Mouse (Mus musculus): ENCODE data around the gene Ofcc1. TPM values are rescaled to one million over a fixed set of nuclear protein-coding genes. Genes with fewer than 3 reads are reported as not detected.

Gene Ofcc1
- polyA plus RNA-seq, 1 experiment, result not detected

DNA sequence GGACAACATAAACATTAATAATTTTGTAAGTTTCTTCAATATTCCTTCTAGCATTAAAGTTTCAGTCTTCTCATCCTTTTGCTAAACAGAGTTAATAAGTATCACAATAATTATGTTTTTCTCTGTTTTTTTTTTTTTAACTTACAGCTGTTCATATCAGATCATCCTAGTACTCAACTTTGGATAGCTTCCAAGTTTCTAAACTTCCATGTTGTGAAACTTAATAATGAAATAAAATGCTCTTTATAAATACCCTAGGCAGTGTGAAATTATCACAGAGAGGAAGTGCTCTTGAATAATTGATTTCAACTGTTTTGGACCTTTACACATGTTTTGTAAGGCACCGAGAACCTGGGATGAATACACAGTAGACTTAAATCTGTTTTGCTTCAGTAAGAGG, 291.2 kb downstream of the Ofcc1 start:
- H3K27ac ChIP-seq (ENCODE audit: insufficient read depth, low read length), result no peak overlapping the region
- H3K4me1 ChIP-seq (ENCODE audit: control insufficient read depth, insufficient read depth, low read length), result no peaks in the 10 kb centered on the region
- H3K4me3 ChIP-seq (ENCODE audit: low read depth, low read length), result no peak overlapping the region
- no peaks in the 10 kb centered on the region for H3K36me3 ChIP-seq (ENCODE audit: control insufficient read depth, insufficient read depth, low read length, poor library complexity, severe bottlenecking)
- H3K9me3 ChIP-seq (replicated peaks; ENCODE audit: control insufficient read depth, insufficient read depth, low read length, poor library complexity, severe bottlenecking), result no peaks in the 10 kb centered on the region
- no peak overlapping the region for H3K9ac ChIP-seq (ENCODE audit: low read depth, poor library complexity, severe bottlenecking)
- no peaks in the 10 kb centered on the region for H3K27me3 ChIP-seq (ENCODE audit: control insufficient read depth, insufficient read depth, low read length, poor library complexity, severe bottlenecking)
- no peak for TF ChIP-seq CTCF (IDR thresholded peaks at IDR 0.05; ENCODE audit: low read depth, low read length)
- no peak for TF ChIP-seq EP300 (IDR thresholded peaks at IDR 0.05; ENCODE audit: insufficient read depth, low read depth, low read length)
- TF ChIP-seq POLR2A (IDR thresholded peaks at IDR 0.05; ENCODE audit: insufficient read depth, low read length), result no peak

DNA sequence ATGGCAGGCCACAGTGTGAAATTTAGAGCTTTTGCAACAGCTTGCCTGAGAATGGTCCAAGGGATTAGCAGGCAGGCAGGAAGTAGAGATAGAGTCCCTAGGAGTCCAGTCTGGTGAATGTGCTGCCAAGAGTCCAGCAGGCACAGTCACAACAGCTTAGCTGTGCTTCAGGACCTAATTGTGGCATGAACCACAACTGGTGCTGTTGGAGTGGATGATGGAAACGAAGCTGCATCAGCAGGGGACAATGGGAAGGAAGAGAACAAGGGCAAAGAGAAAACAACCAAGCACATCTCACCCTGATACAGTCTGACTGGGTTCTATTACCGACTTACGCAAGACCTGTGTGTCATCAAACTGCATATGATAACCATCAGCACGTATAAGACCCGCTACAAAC, 300.0 kb downstream of the Ofcc1 start:
- Histone ChIP-seq H3K4me1 (ENCODE audit: control insufficient read depth, insufficient read depth, low read length) (no peaks in the 10 kb centered on the region), H3K27ac (ENCODE audit: insufficient read depth, low read length) (no peak overlapping the region), H3K36me3 (ENCODE audit: control insufficient read depth, insufficient read depth, low read length, poor library complexity, severe bottlenecking) (no peaks in the 10 kb centered on the region), H3K9me3 (replicated peaks; ENCODE audit: control insufficient read depth, insufficient read depth, low read length, poor library complexity, severe bottlenecking) (no peaks in the 10 kb centered on the region), H3K4me3 (ENCODE audit: low read depth, low read length) (no peak overlapping the region), H3K27me3 (ENCODE audit: control insufficient read depth, insufficient read depth, low read length, poor library complexity, severe bottlenecking) (no peaks in the 10 kb centered on the region), H3K9ac (ENCODE audit: low read depth, poor library complexity, severe bottlenecking) (no peak overlapping the region)
- TF ChIP-seq CTCF (IDR thresholded peaks at IDR 0.05; ENCODE audit: low read depth, low read length) (no peak), EP300 (IDR thresholded peaks at IDR 0.05; ENCODE audit: insufficient read depth, low read depth, low read length) (no peak), POLR2A (IDR thresholded peaks at IDR 0.05; ENCODE audit: insufficient read depth, low read length) (no peak)

DNA sequence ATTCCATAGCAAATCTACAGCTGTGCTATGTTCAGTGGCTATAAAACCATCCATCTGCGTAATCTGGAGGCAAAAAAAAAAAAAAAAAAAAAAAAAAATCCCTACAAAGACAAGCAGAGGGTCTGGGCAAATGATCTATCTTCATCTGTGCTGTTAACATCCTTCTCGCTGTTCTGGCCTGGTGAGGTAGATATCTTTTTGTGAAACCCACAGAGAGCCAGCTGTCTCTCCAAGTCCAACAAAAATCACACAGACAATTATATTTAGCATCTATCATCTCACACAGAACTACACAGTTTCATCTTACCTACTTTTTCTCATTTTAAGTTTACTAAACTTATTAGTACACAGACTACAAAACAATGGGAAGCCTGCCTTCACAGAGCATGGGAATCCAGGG, 323.4 kb downstream of the Ofcc1 start:
- no peaks in the 10 kb centered on the region for H3K4me1 ChIP-seq (ENCODE audit: control insufficient read depth, insufficient read depth, low read length)
- H3K27ac ChIP-seq (ENCODE audit: insufficient read depth, low read length), result no peak overlapping the region
- TF ChIP-seq POLR2A (IDR thresholded peaks at IDR 0.05; ENCODE audit: insufficient read depth, low read length) (no peak), CTCF (IDR thresholded peaks at IDR 0.05; ENCODE audit: low read depth, low read length) (no peak), EP300 (IDR thresholded peaks at IDR 0.05; ENCODE audit: insufficient read depth, low read depth, low read length) (no peak)
- no peaks in the 10 kb centered on the region for H3K27me3 ChIP-seq (ENCODE audit: control insufficient read depth, insufficient read depth, low read length, poor library complexity, severe bottlenecking)
- no peaks in the 10 kb centered on the region; the same call in 1 of the 2 replicates for H3K9me3 ChIP-seq (replicated peaks; ENCODE audit: control insufficient read depth, insufficient read depth, low read length, poor library complexity, severe bottlenecking)
- no peak overlapping the region for H3K9ac ChIP-seq (ENCODE audit: low read depth, poor library complexity, severe bottlenecking)
- no peak overlapping the region for H3K4me3 ChIP-seq (ENCODE audit: low read depth, low read length)
- no peaks in the 10 kb centered on the region for H3K36me3 ChIP-seq (ENCODE audit: control insufficient read depth, insufficient read depth, low read length, poor library complexity, severe bottlenecking)

DNA sequence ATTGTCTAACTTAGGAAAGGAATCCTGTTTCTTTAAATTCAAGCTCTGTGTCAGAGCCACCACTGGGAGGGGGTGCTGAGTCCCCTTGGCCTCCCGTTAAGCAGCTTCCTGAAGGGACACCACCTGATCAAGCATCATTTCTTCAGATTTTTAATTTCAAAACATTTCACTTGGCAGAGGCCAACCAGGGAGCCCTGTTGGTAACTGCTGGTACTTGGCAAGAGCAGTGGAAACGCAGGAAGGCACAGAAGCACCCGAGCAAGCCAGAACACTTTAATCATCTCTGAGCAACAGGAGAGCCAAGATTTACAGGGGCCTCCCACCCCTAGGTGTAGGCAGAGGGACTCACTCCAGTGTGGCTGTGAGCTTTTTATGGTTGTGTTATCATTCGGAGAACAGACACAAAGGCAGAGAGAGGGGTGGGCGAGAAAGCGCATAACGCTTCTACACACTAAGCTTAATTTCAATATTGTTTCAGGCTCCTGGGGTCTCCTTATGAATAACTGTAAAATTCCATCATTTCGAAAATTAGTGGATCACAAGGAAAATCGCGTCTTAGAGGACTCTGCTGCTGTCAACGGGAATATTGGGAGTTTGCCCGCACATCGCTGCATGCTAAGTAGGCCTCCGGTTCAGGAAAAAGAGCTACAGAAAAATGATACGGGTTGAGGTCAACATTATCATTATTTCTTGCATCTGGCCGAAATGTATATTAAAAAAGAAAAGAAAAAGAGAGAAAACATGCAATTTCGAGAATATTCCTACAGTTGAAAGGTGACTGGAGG, 324.1 kb downstream of the Ofcc1 start:
- H3K4me1 ChIP-seq (ENCODE audit: control insufficient read depth, insufficient read depth, low read length), result no peaks in the 10 kb centered on the region
- H3K9ac ChIP-seq (ENCODE audit: low read depth, poor library complexity, severe bottlenecking), result no peak overlapping the region
- H3K9me3 ChIP-seq (replicated peaks; ENCODE audit: control insufficient read depth, insufficient read depth, low read length, poor library complexity, severe bottlenecking), result no peaks in the 10 kb centered on the region; the same call in 1 of the 2 replicates
- TF ChIP-seq POLR2A (IDR thresholded peaks at IDR 0.05; ENCODE audit: insufficient read depth, low read length), result no peak
- no peak for TF ChIP-seq CTCF (IDR thresholded peaks at IDR 0.05; ENCODE audit: low read depth, low read length)
- no peak for TF ChIP-seq EP300 (IDR thresholded peaks at IDR 0.05; ENCODE audit: insufficient read depth, low read depth, low read length)
- no peak overlapping the region for H3K27ac ChIP-seq (ENCODE audit: insufficient read depth, low read length)
- H3K36me3 ChIP-seq (ENCODE audit: control insufficient read depth, insufficient read depth, low read length, poor library complexity, severe bottlenecking), result no peaks in the 10 kb centered on the region
- no peak overlapping the region for H3K4me3 ChIP-seq (ENCODE audit: low read depth, low read length)
- H3K27me3 ChIP-seq (ENCODE audit: control insufficient read depth, insufficient read depth, low read length, poor library complexity, severe bottlenecking), result no peaks in the 10 kb centered on the region

DNA sequence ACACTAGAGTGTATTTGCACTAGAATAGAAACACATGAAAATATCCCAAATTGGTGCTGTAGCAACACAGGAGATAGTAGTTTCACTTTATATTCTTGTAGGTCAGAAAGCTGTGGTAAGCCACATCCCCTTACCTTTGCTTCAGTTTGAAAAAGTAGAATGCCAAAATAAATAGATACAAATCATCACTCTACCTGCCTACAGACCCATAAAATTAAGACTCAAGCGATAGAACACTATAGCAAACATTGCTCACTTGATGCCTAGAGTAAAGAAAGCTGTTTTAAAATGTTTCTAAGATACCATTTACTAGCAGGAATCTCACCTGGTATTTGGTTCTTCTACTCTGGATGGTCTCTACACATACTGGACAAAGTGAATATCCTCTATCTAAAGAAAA, 331.8 kb downstream of the Ofcc1 start:
- Histone ChIP-seq H3K4me1 (ENCODE audit: control insufficient read depth, insufficient read depth, low read length) (no peaks in the 10 kb centered on the region), H3K27ac (ENCODE audit: insufficient read depth, low read length) (no peak overlapping the region), H3K4me3 (ENCODE audit: low read depth, low read length) (no peak overlapping the region), H3K27me3 (ENCODE audit: control insufficient read depth, insufficient read depth, low read length, poor library complexity, severe bottlenecking) (no peaks in the 10 kb centered on the region), H3K36me3 (ENCODE audit: control insufficient read depth, insufficient read depth, low read length, poor library complexity, severe bottlenecking) (no peaks in the 10 kb centered on the region), H3K9me3 (replicated peaks; ENCODE audit: control insufficient read depth, insufficient read depth, low read length, poor library complexity, severe bottlenecking) (no peaks in the 10 kb centered on the region), H3K9ac (ENCODE audit: low read depth, poor library complexity, severe bottlenecking) (no peak overlapping the region)
- no peak for TF ChIP-seq CTCF (IDR thresholded peaks at IDR 0.05; ENCODE audit: low read depth, low read length)
- no peak for TF ChIP-seq EP300 (IDR thresholded peaks at IDR 0.05; ENCODE audit: insufficient read depth, low read depth, low read length)
- TF ChIP-seq POLR2A (IDR thresholded peaks at IDR 0.05; ENCODE audit: insufficient read depth, low read length), result no peak

DNA sequence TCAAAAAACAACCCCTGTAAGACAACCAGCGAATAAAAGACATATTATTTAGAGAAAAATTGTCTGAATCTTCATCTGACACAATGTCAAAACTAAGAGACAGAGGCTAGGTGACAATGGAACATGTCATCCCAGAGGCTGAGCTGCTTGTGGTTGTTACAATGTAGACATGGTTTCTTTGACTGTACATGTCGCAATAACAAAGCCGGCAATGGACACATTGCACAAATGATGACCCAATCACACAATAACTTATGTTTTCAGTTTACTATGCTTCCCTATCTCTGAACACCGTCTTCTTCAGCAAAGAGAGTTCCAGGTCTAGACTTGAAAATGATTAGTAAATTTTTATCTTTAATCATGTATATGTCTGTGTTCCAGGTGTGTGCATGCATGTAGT, 332.4 kb downstream of the Ofcc1 start:
- Histone ChIP-seq H3K4me1 (ENCODE audit: control insufficient read depth, insufficient read depth, low read length) (no peaks in the 10 kb centered on the region), H3K9ac (ENCODE audit: low read depth, poor library complexity, severe bottlenecking) (no peak overlapping the region), H3K36me3 (ENCODE audit: control insufficient read depth, insufficient read depth, low read length, poor library complexity, severe bottlenecking) (no peaks in the 10 kb centered on the region), H3K27me3 (ENCODE audit: control insufficient read depth, insufficient read depth, low read length, poor library complexity, severe bottlenecking) (no peaks in the 10 kb centered on the region), H3K4me3 (ENCODE audit: low read depth, low read length) (no peak overlapping the region), H3K27ac (ENCODE audit: insufficient read depth, low read length) (no peak overlapping the region), H3K9me3 (replicated peaks; ENCODE audit: control insufficient read depth, insufficient read depth, low read length, poor library complexity, severe bottlenecking) (no peaks in the 10 kb centered on the region)
- TF ChIP-seq CTCF (IDR thresholded peaks at IDR 0.05; ENCODE audit: low read depth, low read length) (no peak), POLR2A (IDR thresholded peaks at IDR 0.05; ENCODE audit: insufficient read depth, low read length) (no peak), EP300 (IDR thresholded peaks at IDR 0.05; ENCODE audit: insufficient read depth, low read depth, low read length) (no peak)
